Mouse (Mus musculus): Measurements from ENCODE around the gene Psmd7.
"Not testable (repeated sequence)": the region's sequence is repeated elsewhere in the genome, so short reads cannot be mapped to it uniquely, and the experiment has no call there.

The Psmd7 gene

GRCm38 (mm10) chr8:107587995-107588780 is at the start of gene Psmd7:
Gene Psmd7, minus strand, starts transcription at chr8:107588464.
- in situ Hi-C loops (cut with MboI; ENCODE audit: low pct_unique_long_range_greater_than_20kb in 1 of 2, low sequenced_read_pairs in 2 of 2, unreplicated experiment in 1 of 2): no loop called here

DNA sequence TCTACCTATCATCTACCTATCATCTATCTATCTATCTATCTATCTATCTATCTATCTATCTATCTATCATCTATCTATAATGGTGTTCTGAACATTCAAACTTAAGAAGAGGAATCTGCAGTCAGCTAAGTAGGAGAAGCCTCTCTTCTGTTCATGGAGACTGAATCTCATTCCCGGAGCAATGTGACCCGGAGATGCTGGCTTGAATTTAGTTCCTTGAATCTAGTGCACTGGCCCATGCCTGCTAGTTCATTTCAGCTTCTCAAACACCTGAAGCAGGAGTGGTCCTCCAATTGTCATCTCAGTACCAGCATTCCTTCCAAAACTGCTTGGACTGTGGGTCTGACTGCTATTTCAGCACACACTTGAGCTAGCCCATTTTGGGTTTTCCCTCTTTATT is 45.5 kb upstream of the Psmd7 start:
- in situ Hi-C loops (cut with MboI; ENCODE audit: low pct_unique_long_range_greater_than_20kb in 1 of 2, low sequenced_read_pairs in 2 of 2, unreplicated experiment in 1 of 2): no loop called here

- in situ Hi-C loops (cut with MboI; ENCODE audit: low pct_unique_long_range_greater_than_20kb in 1 of 2, low sequenced_read_pairs in 2 of 2, unreplicated experiment in 1 of 2): no loop called here
These were observed 41.4 kb upstream of the Psmd7 start for GRCm38 (mm10) chr8:107629701-107630100.

DNA sequence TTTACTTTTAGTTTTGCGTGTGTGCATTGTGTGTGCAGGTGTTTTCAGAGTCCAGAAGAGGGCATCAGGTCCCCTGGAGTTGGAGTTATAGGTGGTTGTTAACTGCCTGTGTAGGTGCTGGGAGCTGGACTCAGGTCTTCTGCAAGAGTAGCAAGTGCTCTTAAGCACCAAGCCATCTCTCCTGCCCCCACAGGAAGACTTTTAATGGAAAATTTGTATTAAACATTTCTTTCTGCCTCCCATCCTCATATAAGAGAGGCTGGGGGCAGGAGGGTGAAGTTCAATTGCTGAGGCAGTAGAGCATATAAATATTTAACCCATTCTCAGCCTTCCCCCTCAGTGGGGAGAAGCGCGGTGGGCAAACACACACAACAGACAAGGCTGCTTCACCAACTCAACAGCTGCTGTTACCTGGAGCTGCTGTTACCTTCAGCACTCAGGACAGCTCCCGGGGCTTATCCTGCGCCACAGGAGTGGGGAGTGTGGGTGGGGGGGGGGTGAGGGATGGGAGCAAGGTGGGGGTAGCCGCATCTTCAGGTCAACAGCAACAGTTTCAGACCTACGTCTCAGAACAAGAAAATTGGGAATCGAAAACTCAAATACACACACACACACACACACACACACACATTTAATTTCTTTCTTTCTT is 40.4 kb upstream of the Psmd7 start:
- in situ Hi-C loops (cut with MboI; ENCODE audit: low pct_unique_long_range_greater_than_20kb in 1 of 2, low sequenced_read_pairs in 2 of 2, unreplicated experiment in 1 of 2): no loop called here

GRCm38 (mm10) chr8:107627881-107628280 is 39.6 kb upstream of the Psmd7 start:
- in situ Hi-C loops (cut with MboI; ENCODE audit: low pct_unique_long_range_greater_than_20kb in 1 of 2, low sequenced_read_pairs in 2 of 2, unreplicated experiment in 1 of 2): no loop called here

DNA sequence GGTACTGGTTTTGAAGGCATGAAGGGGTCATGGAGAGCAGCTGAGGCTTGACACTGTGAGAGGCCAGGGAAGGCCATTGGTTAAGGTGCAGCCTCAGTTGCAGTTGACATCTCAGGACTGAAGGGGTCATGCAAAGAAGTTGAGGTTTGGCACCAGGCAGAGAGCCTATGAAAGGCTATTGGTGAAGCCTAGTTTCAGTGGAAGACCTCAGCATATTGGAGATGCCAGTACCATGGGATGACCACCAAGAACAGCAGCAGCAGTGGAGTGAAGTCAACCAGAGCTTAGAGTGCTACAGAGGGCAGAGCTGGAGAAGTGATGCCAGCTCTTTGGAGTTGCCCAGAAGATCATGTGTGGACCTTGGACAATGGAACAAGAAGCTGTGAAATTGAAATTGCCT is 36.0 kb upstream of the Psmd7 start:
- in situ Hi-C loops (cut with MboI; ENCODE audit: low pct_unique_long_range_greater_than_20kb in 1 of 2, low sequenced_read_pairs in 2 of 2, unreplicated experiment in 1 of 2): not testable (repeated sequence)

DNA sequence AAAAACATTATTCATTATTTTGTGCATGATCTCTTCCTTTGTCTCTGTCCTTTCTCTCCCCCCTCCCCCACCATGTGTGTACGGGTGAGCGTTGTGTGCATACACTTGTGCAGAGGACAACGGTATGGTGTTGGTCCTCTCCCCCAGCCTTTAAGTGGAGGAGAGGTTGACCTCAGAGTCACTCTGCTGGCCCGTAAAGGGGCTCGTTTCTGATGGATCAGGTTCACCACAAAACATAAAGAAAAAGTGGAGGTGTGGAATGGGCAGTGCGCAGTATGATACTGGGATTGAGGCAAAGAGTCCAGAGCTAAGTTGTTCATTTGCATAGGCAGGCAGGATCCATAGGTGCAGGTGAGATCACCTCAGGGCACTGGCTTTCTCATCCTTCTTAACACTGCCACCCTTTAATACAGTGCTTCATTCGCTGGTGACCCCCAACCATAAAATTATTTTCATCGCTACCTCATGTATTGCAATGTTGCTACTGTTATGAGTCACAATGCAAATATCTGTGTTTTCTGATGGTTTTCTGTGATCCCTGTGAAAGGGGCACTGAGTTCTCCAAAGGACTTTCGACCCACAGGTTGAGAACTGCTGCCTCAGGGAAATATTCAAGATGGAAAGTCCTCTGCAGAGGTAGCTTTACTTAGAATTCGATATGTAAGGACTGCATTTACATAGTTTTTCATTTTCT is 33.8 kb upstream of the Psmd7 start:
- in situ Hi-C loops (cut with MboI; ENCODE audit: low pct_unique_long_range_greater_than_20kb in 1 of 2, low sequenced_read_pairs in 2 of 2, unreplicated experiment in 1 of 2): no loop called here

- in situ Hi-C loops (cut with MboI; ENCODE audit: low pct_unique_long_range_greater_than_20kb in 1 of 2, low sequenced_read_pairs in 2 of 2, unreplicated experiment in 1 of 2): no loop called here
These were observed 32.9 kb upstream of the Psmd7 start for GRCm38 (mm10) chr8:107621136-107621535.

DNA sequence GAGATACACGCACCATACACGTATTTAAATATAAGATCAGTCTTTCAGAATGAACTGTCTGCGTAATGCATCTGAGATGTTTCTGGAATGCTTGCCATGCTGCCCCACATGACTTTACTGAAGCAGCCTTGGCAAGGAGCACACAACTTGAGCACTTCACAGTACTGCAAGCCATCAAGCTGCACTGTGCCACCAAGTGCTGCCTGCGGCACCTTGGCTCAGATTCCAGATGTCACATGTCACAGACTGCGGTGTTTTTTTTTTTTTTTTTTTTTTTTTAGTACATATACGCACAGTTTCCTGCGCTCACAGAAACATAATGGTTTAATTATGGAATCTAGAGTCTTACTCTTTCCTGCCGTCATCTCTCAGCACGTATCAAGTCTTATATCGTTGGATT is 30.2 kb upstream of the Psmd7 start:
- in situ Hi-C loops (cut with MboI; ENCODE audit: low pct_unique_long_range_greater_than_20kb in 1 of 2, low sequenced_read_pairs in 2 of 2, unreplicated experiment in 1 of 2): no loop called here

GRCm38 (mm10) chr8:107613411-107613810 is 25.1 kb upstream of the Psmd7 start:
- in situ Hi-C loops (cut with MboI; ENCODE audit: low pct_unique_long_range_greater_than_20kb in 1 of 2, low sequenced_read_pairs in 2 of 2, unreplicated experiment in 1 of 2): no loop called here

DNA sequence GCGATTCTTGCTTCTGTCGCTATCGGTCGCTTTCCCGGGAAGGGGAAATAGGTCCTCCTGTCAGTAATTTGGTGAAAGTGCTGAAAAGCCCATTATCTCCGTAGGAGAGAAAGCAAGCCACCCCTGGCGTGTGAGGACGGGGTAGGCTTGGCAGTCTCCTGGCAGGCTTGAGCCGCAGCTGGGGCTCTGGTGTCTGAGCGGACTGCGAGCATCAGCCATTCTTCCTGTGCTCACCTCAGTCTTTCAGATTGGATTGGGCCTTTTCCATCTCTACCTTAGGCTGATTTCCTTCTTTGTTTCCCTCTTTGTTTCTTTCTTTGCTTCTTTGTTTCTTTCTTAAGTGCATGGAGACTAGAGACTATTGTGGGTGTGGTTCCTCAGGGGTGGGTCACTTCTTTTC is 22.6 kb upstream of the Psmd7 start:
- in situ Hi-C loops (cut with MboI; ENCODE audit: low pct_unique_long_range_greater_than_20kb in 1 of 2, low sequenced_read_pairs in 2 of 2, unreplicated experiment in 1 of 2): no loop called here

GRCm38 (mm10) chr8:107608751-107609150 is 20.5 kb upstream of the Psmd7 start:
- in situ Hi-C loops (cut with MboI; ENCODE audit: low pct_unique_long_range_greater_than_20kb in 1 of 2, low sequenced_read_pairs in 2 of 2, unreplicated experiment in 1 of 2): loop anchor here in 1 of 2 experiments (10.0 kb wide), 1 partner anchor 46 kb away; no protein-coding TSS in a partner anchor

- in situ Hi-C loops (cut with MboI; ENCODE audit: low pct_unique_long_range_greater_than_20kb in 1 of 2, low sequenced_read_pairs in 2 of 2, unreplicated experiment in 1 of 2): loop anchor here (5.0 to 10.0 kb wide), 2 partner anchors 52 to 54 kb away; no protein-coding TSS in a partner anchor
These were observed 14.8 kb upstream of the Psmd7 start for GRCm38 (mm10) chr8:107603026-107603425.

GRCm38 (mm10) chr8:107599691-107600090 is 11.4 kb upstream of the Psmd7 start:
- in situ Hi-C loops (cut with MboI; ENCODE audit: low pct_unique_long_range_greater_than_20kb in 1 of 2, low sequenced_read_pairs in 2 of 2, unreplicated experiment in 1 of 2): loop anchor here (5.0 to 10.0 kb wide), 2 partner anchors 55 to 58 kb away; no protein-coding TSS in a partner anchor

- in situ Hi-C loops (cut with MboI; ENCODE audit: low pct_unique_long_range_greater_than_20kb in 1 of 2, low sequenced_read_pairs in 2 of 2, unreplicated experiment in 1 of 2): no loop called here
These were observed 9.5 kb upstream of the Psmd7 start for GRCm38 (mm10) chr8:107597731-107598130.

DNA sequence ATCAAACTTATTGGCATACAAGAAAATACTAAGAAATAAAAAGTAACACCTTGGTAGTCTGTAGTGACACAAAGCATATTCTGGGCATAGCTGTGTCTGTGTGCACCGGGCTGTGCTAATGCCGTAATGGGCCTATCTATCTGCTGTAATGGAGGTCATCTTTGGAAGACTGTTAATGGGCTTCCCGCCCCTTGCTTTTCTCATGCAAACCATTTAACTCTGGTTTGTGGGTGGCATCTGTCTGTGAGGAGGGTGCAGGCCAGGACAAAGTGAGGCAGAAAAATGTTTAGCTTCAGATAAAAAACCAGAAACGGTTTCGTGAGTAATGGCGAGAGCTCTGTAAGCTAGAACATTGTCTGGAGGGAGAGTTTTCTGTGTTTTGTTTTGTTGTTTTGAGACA is 6.6 kb upstream of the Psmd7 start:
- in situ Hi-C loops (cut with MboI; ENCODE audit: low pct_unique_long_range_greater_than_20kb in 1 of 2, low sequenced_read_pairs in 2 of 2, unreplicated experiment in 1 of 2): no loop called here

DNA sequence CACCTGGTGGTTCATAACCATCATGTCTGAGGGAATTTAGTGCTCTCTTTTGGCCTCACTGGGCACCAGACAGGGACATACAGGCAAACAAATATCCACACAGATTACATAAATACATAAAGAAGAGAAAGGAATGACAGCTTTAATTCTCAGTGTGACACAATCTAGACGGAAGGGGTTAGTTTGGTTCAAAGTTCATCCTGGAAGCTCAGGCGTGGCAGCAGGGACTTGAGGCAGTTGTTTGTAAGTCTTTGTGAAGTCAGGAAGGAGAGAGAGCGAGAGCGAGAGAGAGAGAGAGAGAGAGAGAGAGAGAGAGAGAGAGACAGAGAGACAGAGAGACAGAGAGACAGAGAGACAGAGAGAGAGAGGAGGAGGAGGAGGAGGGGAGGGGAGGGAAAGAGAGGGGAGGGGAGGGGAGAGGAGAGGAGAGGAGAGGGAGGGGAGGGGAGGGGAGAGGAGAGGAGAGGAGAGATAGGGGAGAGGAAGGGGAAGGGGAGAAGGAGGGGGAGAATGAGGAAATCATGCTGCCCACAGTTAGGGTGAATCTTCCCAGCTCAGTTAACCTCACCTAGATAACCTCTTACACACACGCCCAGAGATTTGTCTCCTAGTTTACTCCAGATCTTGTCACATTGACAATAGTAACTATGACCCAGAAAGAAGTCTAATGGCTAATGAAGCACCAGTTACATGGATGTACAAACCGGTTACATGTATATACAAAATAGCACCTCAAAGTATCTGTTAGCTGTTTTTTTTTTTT is 5.9 kb upstream of the Psmd7 start:
- in situ Hi-C loops (cut with MboI; ENCODE audit: low pct_unique_long_range_greater_than_20kb in 1 of 2, low sequenced_read_pairs in 2 of 2, unreplicated experiment in 1 of 2): no loop called here

GRCm38 (mm10) chr8:107587429-107587994 is 752 bp downstream of the Psmd7 start:
- in situ Hi-C loops (cut with MboI; ENCODE audit: low pct_unique_long_range_greater_than_20kb in 1 of 2, low sequenced_read_pairs in 2 of 2, unreplicated experiment in 1 of 2): no loop called here

Measured in mouse embryonic stem cell (cell line).